Mouse (Mus musculus): Measurements from ENCODE around the gene Lats1. TPM values are rescaled to one million over a fixed set of nuclear protein-coding genes. Genes with fewer than 3 reads are reported as not detected.

Lats1 gene
- 17.9 and 20.6 TPM in 2 replicates for polyA plus RNA-seq (2014; fragmentation: Nextera tagmentation; extraction: Ambion mirVana)

DNA sequence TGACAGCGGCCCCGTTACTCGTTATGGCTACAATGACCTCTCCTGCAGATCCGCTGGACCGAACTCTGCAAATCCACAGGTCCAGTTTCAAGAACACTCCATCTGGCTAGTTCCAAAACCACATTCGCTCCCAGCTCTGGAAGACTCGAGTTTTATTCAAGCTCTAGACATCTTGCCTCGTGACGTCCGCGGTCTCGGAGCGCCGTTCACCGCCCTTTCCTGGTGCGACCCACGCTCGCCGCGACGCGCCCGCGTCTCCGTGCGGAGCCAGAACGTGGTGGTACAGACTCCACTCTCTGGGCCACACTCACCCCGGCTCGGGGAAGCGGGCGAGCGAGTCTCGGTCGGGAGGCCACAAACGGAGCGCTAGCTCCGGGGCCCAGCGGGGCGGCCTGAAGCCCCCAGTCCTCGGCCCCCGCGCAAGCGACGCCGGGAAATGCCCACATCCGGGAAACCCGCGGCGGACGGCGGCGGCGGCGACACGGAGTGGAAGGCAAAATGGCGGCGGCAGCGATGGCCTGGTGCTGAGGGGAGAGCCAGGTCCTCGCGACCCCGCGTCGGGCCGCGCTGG, at the start of gene Lats1, which contains the start of gene Pcmt1:
Gene Lats1 (plus strand): TSS at position 484 of the 571 bp plus-strand sequence.
Gene Pcmt1 (minus strand): TSS at position 406 of the 571 bp plus-strand sequence.
- H3K27me3 ChIP-seq (ENCODE audit: control insufficient read depth, insufficient read depth, low read length): no peaks in the 10 kb centered on the region
- peak within 1 kb of the TSS; percentile 99 for H3K9ac ChIP-seq (replicated peaks; ENCODE audit: low read length)
- H3K4me2 ChIP-seq (ENCODE audit: low read length): peak within 1 kb of the TSS; percentile 87
- H3K4me1 ChIP-seq (ENCODE audit: control insufficient read depth, insufficient read depth, low read length): peaks cover 31% of the 10 kb centered on the region
- WGBS: under 1% methylated on average over 64 of the region's 65 CpGs
- ATAC-seq (ENCODE audit: low FRiP score, low TSS enrichment) (peak; percentile 91), DNase-seq (peak; percentile 94)
- H3K27ac ChIP-seq (replicated peaks; ENCODE audit: low read depth, low read length): peak within 1 kb of the TSS; percentile 97
- no peaks in the 10 kb centered on the region for H3K9me3 ChIP-seq (ENCODE audit: control insufficient read depth, low read length)
- H3K36me3 ChIP-seq (ENCODE audit: control insufficient read depth, insufficient read depth, low read length): peaks cover 34% of the 10 kb centered on the region
- H3K4me3 ChIP-seq (replicated peaks; ENCODE audit: low read depth, low read length): peak within 1 kb of the TSS; percentile 95

DNA sequence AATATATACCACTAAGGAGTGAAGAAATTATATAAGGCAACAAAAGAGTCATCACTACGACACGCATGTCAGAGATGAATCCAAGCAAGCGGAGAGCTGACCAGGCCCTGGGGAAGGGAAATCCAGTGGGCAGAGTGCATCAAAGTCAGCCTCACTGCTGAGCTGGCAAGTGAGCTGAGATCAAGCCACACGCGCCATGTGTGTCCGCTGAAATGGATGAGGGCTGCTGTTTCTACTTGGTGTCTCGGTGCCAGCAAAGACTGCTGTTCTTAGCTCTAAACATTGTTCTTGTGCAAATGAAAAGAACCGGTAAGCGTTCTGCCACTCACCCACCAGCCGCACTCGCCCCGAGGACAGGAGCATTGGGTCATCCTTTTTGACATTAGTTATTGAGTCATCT, 40.6 kb upstream of the Lats1 start:
- DNase-seq: no peak
- H3K9me3 ChIP-seq (ENCODE audit: control insufficient read depth, low read length): no peaks in the 10 kb centered on the region
- H3K27ac ChIP-seq (replicated peaks; ENCODE audit: low read depth, low read length): no peak overlapping the region
- ATAC-seq (ENCODE audit: low FRiP score, low TSS enrichment): no peak
- no peak overlapping the region for H3K4me2 ChIP-seq (ENCODE audit: low read length)
- H3K36me3 ChIP-seq (ENCODE audit: control insufficient read depth, insufficient read depth, low read length): peaks cover 74% of the 10 kb centered on the region
- no peaks in the 10 kb centered on the region for H3K4me1 ChIP-seq (ENCODE audit: control insufficient read depth, insufficient read depth, low read length)
- no peaks in the 10 kb centered on the region for H3K27me3 ChIP-seq (ENCODE audit: control insufficient read depth, insufficient read depth, low read length)
- no peak overlapping the region for H3K9ac ChIP-seq (replicated peaks; ENCODE audit: low read length)
- no peak overlapping the region for H3K4me3 ChIP-seq (replicated peaks; ENCODE audit: low read depth, low read length)
- WGBS: 95% methylated on average over 12 of the region's 12 CpGs

DNA sequence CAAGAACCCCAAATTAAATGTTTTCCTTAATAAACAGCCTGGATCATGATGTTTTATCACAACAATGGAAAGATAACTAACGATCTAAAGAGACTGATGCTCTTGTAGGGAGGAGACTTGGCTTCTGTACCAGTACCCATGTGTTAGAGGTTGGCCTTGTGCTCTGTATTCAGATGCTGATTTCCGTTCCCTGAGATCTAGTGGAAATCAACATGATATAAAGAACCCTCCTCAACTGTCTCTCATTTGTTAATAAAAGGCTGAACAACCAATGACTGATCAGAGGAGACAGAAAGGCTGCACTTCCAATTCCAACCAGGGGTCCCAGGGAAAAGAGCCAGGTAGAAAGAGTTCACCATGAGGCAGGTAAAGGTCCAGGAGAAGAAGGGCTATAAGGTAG, 35.1 kb upstream of the Lats1 start:
- Histone ChIP-seq H3K9ac (replicated peaks; ENCODE audit: low read length) (no peak overlapping the region), H3K4me1 (ENCODE audit: control insufficient read depth, insufficient read depth, low read length) (no peaks in the 10 kb centered on the region), H3K4me2 (ENCODE audit: low read length) (no peak overlapping the region), H3K4me3 (replicated peaks; ENCODE audit: low read depth, low read length) (no peak overlapping the region), H3K9me3 (ENCODE audit: control insufficient read depth, low read length) (no peaks in the 10 kb centered on the region), H3K27me3 (ENCODE audit: control insufficient read depth, insufficient read depth, low read length) (no peaks in the 10 kb centered on the region), H3K27ac (replicated peaks; ENCODE audit: low read depth, low read length) (no peak overlapping the region), H3K36me3 (ENCODE audit: control insufficient read depth, insufficient read depth, low read length) (peaks cover 60% of the 10 kb centered on the region)
- ATAC-seq (ENCODE audit: low FRiP score, low TSS enrichment): no peak
- WGBS: 90% methylated on average over 2 of the region's 2 CpGs
- no peak for DNase-seq

DNA sequence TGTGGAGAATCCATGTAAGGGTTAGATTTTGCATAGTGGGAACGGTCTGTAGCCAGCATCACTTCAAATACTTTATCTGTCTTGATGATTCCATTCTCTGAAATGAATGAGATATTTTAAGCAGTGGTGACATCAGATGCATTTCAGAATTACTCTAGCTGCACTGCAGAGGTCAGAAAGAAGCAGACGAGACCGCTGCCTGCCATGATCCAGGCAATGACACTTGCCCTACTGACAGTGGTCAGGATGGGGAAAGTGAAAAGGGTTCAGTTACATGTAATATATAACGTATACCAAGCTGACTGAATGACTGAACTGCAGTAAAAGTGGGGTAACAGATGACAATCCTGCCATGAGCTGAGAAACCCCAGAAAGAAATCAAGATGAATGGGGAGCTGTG, 32.0 kb upstream of the Lats1 start:
- H3K4me1 ChIP-seq (ENCODE audit: control insufficient read depth, insufficient read depth, low read length): no peaks in the 10 kb centered on the region
- WGBS: 89% methylated on average over 4 of the region's 4 CpGs
- H3K27me3 ChIP-seq (ENCODE audit: control insufficient read depth, insufficient read depth, low read length): no peaks in the 10 kb centered on the region
- H3K9me3 ChIP-seq (ENCODE audit: control insufficient read depth, low read length): no peaks in the 10 kb centered on the region
- H3K27ac ChIP-seq (replicated peaks; ENCODE audit: low read depth, low read length): no peak overlapping the region
- no peak overlapping the region for H3K4me3 ChIP-seq (replicated peaks; ENCODE audit: low read depth, low read length)
- ATAC-seq (ENCODE audit: low FRiP score, low TSS enrichment) (no peak), DNase-seq (no peak)
- H3K36me3 ChIP-seq (ENCODE audit: control insufficient read depth, insufficient read depth, low read length): peaks cover 37% of the 10 kb centered on the region
- no peak overlapping the region for H3K9ac ChIP-seq (replicated peaks; ENCODE audit: low read length)
- H3K4me2 ChIP-seq (ENCODE audit: low read length): no peak overlapping the region

DNA sequence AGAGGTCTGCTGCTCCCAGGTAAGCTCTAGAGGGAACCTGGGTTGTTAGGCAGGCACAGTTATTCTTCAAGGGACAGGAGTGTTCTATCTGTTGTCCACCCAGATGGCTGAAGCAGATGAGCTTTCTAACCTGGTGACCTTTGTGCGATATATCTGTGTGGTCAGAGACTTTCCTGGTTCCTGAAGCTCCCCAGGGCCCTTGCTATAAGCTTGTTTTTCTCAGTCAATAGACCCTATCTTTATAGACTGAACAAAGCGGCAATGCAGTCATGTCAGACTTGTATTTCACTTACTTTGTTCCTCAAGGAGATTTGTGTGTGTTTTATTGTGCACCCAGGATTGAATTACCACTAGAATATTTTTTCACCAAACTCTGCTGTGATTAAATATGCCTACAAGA, 30.0 kb upstream of the Lats1 start:
- H3K9ac ChIP-seq (replicated peaks; ENCODE audit: low read length): no peak overlapping the region
- H3K4me3 ChIP-seq (replicated peaks; ENCODE audit: low read depth, low read length): no peak overlapping the region
- H3K4me2 ChIP-seq (ENCODE audit: low read length): no peak overlapping the region
- no peak overlapping the region for H3K27ac ChIP-seq (replicated peaks; ENCODE audit: low read depth, low read length)
- no peaks in the 10 kb centered on the region for H3K4me1 ChIP-seq (ENCODE audit: control insufficient read depth, insufficient read depth, low read length)
- H3K9me3 ChIP-seq (ENCODE audit: control insufficient read depth, low read length): no peaks in the 10 kb centered on the region
- ATAC-seq (ENCODE audit: low FRiP score, low TSS enrichment): no peak
- WGBS: 92% methylated on average over 2 of the region's 2 CpGs
- H3K36me3 ChIP-seq (ENCODE audit: control insufficient read depth, insufficient read depth, low read length): peaks cover 25% of the 10 kb centered on the region
- no peak for DNase-seq
- H3K27me3 ChIP-seq (ENCODE audit: control insufficient read depth, insufficient read depth, low read length): no peaks in the 10 kb centered on the region

DNA sequence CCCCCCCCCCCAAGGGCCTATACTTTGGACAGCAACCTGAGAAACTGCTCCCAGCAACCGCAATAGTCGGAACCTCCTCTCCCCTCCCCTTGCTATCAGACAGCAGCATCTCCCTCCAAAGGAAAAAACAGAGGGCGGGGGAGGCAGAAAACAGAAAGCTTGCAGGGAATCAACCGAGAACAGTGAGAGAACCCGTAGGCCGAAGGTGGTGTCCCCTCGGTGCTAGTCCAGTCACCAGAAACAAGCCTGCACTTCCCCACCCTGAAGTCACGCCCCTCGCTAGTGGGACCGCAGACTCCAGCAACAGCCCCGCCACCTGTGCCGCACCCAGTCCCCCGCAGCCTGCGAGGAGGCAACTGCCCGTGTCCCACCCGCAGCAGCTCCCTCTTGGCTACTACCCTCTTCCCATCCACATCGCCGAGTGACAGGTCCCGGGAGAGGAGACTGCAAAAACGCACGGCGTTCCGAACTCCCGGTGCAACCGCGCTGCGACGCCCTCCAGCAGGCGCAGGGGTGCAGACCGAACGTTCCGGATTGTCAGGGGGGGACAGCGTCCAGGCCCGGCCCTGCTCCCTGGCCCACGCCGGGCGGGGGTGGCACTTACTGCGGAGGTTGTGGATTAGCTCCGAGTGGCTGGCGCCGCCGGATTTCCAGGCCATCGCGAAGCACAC, 18.4 kb upstream of the Lats1 start:
- H3K9me3 ChIP-seq (ENCODE audit: control insufficient read depth, low read length): no peaks in the 10 kb centered on the region
- H3K27ac ChIP-seq (replicated peaks; ENCODE audit: low read depth, low read length): peak overlapping the region; percentile 96
- no peaks in the 10 kb centered on the region for H3K27me3 ChIP-seq (ENCODE audit: control insufficient read depth, insufficient read depth, low read length)
- DNase-seq (no peak), ATAC-seq (ENCODE audit: low FRiP score, low TSS enrichment) (peak; percentile 79)
- peak overlapping the region; percentile 90 for H3K4me3 ChIP-seq (replicated peaks; ENCODE audit: low read depth, low read length)
- H3K4me2 ChIP-seq (ENCODE audit: low read length): peak overlapping the region; percentile 87
- WGBS: under 1% methylated on average over 44 of the region's 44 CpGs
- no peaks in the 10 kb centered on the region for H3K36me3 ChIP-seq (ENCODE audit: control insufficient read depth, insufficient read depth, low read length)
- H3K4me1 ChIP-seq (ENCODE audit: control insufficient read depth, insufficient read depth, low read length): peaks cover 13% of the 10 kb centered on the region; the same call in 1 of the 2 replicates
- H3K9ac ChIP-seq (replicated peaks; ENCODE audit: low read length): peak overlapping the region; percentile 84

DNA sequence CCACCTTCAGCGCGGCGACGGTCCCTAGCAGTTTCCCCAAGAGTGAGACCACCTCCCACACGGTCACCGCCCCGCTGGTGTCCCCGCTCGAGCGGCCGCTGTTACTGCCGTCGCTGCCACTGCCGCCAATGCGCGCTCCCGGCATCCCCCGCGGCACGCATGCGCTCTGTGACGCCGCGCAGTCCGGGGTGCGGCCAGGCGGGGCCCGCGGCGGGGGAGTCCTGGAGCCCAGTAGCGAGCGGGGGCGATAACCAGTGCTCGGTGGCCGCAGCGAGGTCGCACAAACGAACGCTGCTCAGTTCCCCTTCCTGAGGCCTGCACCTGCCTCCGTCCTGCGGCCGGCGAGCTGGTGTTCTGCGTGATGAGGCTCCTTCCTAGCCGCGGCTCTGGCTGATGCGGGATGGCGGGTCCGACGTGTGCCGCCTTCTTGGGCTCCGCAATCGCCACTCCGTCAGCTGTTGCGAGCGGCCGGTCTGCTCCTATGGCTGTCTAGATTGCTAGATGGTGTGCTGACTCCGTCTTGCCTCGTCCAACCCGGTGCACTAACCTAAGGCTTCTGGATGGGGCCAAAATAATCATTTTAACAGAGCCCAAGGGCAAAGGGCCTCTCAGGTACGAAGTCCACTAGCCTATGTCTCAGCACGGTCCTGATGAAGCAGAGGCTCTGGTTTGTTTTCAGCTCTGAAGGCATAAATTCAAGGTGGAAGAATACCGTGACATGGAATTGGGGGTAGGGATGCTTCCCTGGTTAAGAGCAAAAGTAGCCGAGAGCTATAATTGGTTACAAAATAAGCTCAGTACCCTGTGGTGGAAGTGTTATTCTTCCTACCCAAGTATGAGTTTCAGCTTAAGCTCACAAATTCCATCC, 17.6 kb upstream of the Lats1 start:
- 1% methylated on average over 64 of the region's 64 CpGs for WGBS
- Histone ChIP-seq H3K27ac (replicated peaks; ENCODE audit: low read depth, low read length) (peak overlapping the region; percentile 96), H3K27me3 (ENCODE audit: control insufficient read depth, insufficient read depth, low read length) (no peaks in the 10 kb centered on the region), H3K9ac (replicated peaks; ENCODE audit: low read length) (peak overlapping the region; percentile 84), H3K4me2 (ENCODE audit: low read length) (peak overlapping the region; percentile 87), H3K4me3 (replicated peaks; ENCODE audit: low read depth, low read length) (peak overlapping the region; percentile 90), H3K4me1 (ENCODE audit: control insufficient read depth, insufficient read depth, low read length) (peaks cover 20% of the 10 kb centered on the region; the same call in 1 of the 2 replicates), H3K36me3 (ENCODE audit: control insufficient read depth, insufficient read depth, low read length) (no peaks in the 10 kb centered on the region), H3K9me3 (ENCODE audit: control insufficient read depth, low read length) (no peaks in the 10 kb centered on the region)
- ATAC-seq (ENCODE audit: low FRiP score, low TSS enrichment) (peak; percentile 91), DNase-seq (peak; percentile 96)

DNA sequence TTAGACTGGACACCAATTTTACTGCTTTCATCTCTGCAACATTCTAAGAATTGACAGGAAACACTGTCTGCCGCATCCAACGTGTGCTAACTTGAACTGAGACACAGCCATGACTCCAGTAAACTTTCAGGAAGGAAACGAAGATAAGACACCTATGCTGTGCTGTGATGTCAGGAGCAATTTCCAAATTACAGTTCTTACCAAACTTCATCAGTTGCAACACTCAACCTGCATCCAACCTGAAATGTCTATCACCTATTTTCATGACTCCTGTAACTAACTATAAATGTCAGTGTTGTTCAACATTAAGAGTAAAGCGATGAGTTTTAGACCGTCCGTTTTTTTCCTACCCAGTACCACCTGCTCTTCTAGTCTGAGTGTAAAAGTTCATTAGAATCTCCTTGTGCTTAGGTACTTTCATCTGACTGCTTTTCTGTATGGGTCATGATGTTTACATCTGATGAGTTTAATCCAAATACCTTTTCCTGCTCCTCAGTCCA, 16.9 kb upstream of the Lats1 start:
- Histone ChIP-seq H3K9ac (replicated peaks; ENCODE audit: low read length) (peak overlapping the region; percentile 84), H3K4me2 (ENCODE audit: low read length) (peak overlapping the region; percentile 87), H3K36me3 (ENCODE audit: control insufficient read depth, insufficient read depth, low read length) (no peaks in the 10 kb centered on the region), H3K9me3 (ENCODE audit: control insufficient read depth, low read length) (no peaks in the 10 kb centered on the region), H3K27ac (replicated peaks; ENCODE audit: low read depth, low read length) (peak overlapping the region; percentile 96), H3K4me3 (replicated peaks; ENCODE audit: low read depth, low read length) (peak overlapping the region; percentile 90), H3K27me3 (ENCODE audit: control insufficient read depth, insufficient read depth, low read length) (no peaks in the 10 kb centered on the region), H3K4me1 (ENCODE audit: control insufficient read depth, insufficient read depth, low read length) (peaks cover 20% of the 10 kb centered on the region; the same call in 1 of the 2 replicates)
- DNase-seq (peak; percentile 6), ATAC-seq (ENCODE audit: low FRiP score, low TSS enrichment) (no peak)
- WGBS: 74% methylated on average over 6 of the region's 6 CpGs
